Mouse (Mus musculus): ENCODE results near the gene Fbxl3. TPM values are rescaled to one million over a fixed set of nuclear protein-coding genes. Genes with fewer than 3 reads are reported as not detected.

Gene Fbxl3
- total and polyA plus RNA-seq, 3 experiments, result 12.0 to 101 (median 50.8) TPM

DNA sequence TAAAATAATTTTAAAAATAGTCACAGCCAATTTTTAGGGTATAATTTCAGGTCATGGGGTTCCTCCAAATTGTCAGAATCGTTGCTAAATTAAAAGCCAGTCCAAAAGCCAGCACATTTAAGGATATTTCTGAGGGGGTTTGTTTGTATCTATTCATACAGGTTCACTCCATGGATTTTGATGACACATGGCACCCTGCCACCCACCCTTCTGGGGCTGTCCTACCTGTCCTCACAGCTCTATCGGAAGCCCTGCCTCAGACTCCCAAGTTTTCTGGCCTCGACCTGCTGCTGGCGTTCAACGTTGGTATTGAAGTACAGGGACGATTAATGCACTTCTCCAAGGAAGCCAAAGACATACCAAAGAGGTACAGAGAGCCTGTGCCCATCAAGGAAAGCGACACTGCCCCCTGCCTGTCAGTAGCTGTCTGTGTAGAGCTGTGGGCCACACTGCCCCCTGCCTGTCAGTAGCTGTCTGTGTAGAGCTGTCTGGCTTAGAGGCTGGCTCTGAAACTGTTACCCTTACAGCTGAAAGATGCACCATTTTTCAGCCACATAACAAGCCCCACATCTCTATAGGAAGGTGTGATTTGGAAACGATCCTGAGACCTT lies 48.1 kb downstream of the Fbxl3 start:
- peak; percentile 21 for DNase-seq (ENCODE audit: low spot score)
- Histone ChIP-seq H3K27me3 (ENCODE audit: insufficient read depth, low read length) (peaks cover 2% of the 10 kb centered on the region; the same call in 1 of the 2 replicates), H3K4me1 (ENCODE audit: insufficient read depth, low read depth, low read length) (no peaks in the 10 kb centered on the region), H3K36me3 (replicated peaks) (no peaks in the 10 kb centered on the region), H3K4me3 (ENCODE audit: low read depth, low read length) (no peak overlapping the region), H3K9me3 (replicated peaks) (no peaks in the 10 kb centered on the region)
- ATAC-seq (ENCODE audit: extremely low read depth, insufficient number of reproducible peaks, low FRiP score, poor library complexity, severe bottlenecking), result peak; percentile 88
- TF ChIP-seq GATA2 (IDR thresholded peaks at IDR 0.05; ENCODE audit: borderline replicate concordance, low read depth, low read length) (no peak), CTCF (IDR thresholded peaks at IDR 0.05; ENCODE audit: low read depth, low read length) (peak; percentile 97)

GRCm38 (mm10) chr14:103048292-103049086 lies 50.9 kb downstream of the Fbxl3 start:
- no peaks in the 10 kb centered on the region for H3K36me3 ChIP-seq (replicated peaks)
- no peaks in the 10 kb centered on the region for H3K4me1 ChIP-seq (ENCODE audit: insufficient read depth, low read depth, low read length)
- no peak for TF ChIP-seq CTCF (IDR thresholded peaks at IDR 0.05; ENCODE audit: low read depth, low read length)
- no peak for TF ChIP-seq TAL1 (conservative IDR thresholded peaks at IDR 0.05; ENCODE audit: low read depth, low read length)
- no peak for TF ChIP-seq POLR2AphosphoS5 (IDR thresholded peaks at IDR 0.05; ENCODE audit: insufficient replicate concordance, low read depth, low read length)
- no peak for TF ChIP-seq GATA2 (IDR thresholded peaks at IDR 0.05; ENCODE audit: borderline replicate concordance, low read depth, low read length)
- TF ChIP-seq GATA1 (IDR thresholded peaks at IDR 0.05; ENCODE audit: borderline replicate concordance, low read length), result no peak
- ATAC-seq (ENCODE audit: extremely low read depth, insufficient number of reproducible peaks, low FRiP score, poor library complexity, severe bottlenecking) (no peak), DNase-seq (ENCODE audit: low spot score) (no peak)
- 0 out of 2 replicates have a peak, but pooled peaks cover 2% of the 10 kb centered on the region for H3K27me3 ChIP-seq (ENCODE audit: insufficient read depth, low read length)
- no peaks in the 10 kb centered on the region for H3K9me3 ChIP-seq (replicated peaks)
- no peak overlapping the region for H3K4me3 ChIP-seq (ENCODE audit: low read depth, low read length)

- ATAC-seq (ENCODE audit: extremely low read depth, insufficient number of reproducible peaks, low FRiP score, poor library complexity, severe bottlenecking) (no peak), DNase-seq (ENCODE audit: low spot score) (no peak)
- Histone ChIP-seq H3K27me3 (ENCODE audit: insufficient read depth, low read length) (0 out of 2 replicates have a peak, but pooled peaks cover 2% of the 10 kb centered on the region), H3K4me1 (ENCODE audit: insufficient read depth, low read depth, low read length) (no peaks in the 10 kb centered on the region), H3K36me3 (replicated peaks) (no peaks in the 10 kb centered on the region), H3K9me3 (replicated peaks) (no peaks in the 10 kb centered on the region), H3K4me3 (ENCODE audit: low read depth, low read length) (no peak within 1 kb of the TSS)
- no peak for TF ChIP-seq GATA2 (IDR thresholded peaks at IDR 0.05; ENCODE audit: borderline replicate concordance, low read depth, low read length)
- no peak for TF ChIP-seq GATA1 (IDR thresholded peaks at IDR 0.05; ENCODE audit: borderline replicate concordance, low read length)
- TF ChIP-seq CTCF (IDR thresholded peaks at IDR 0.05; ENCODE audit: low read depth, low read length), result no peak
- no peak for TF ChIP-seq POLR2AphosphoS5 (IDR thresholded peaks at IDR 0.05; ENCODE audit: insufficient replicate concordance, low read depth, low read length)
- no peak for TF ChIP-seq TAL1 (conservative IDR thresholded peaks at IDR 0.05; ENCODE audit: low read depth, low read length)
Measured at GRCm38 (mm10) chr14:103046677-103047076, 52.7 kb downstream of the Fbxl3 start, which contains the start of gene Acod1. Gene Acod1 (plus strand): TSS chr14:103046977.

DNA sequence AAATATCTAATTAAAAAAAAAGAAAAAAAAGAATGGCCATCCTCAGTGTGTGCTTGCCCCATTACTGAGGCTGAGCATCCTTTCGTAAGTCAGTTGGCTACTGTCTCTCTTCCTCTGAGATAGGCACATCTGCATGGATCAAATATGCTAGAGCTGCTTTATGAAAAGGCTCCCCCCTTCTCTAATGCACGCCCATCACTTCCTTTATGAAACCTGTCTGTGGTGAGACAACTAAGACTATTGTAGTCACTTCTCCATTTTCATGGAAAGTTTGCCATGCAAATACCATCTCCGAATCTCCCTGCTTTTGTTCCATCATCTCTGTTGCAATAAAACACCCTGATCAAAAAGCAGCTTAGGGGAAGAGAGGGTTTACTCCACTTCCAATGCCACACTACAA lies 62.4 kb downstream of the Fbxl3 start:
- ATAC-seq (ENCODE audit: extremely low read depth, insufficient number of reproducible peaks, low FRiP score, poor library complexity, severe bottlenecking) (no peak), DNase-seq (ENCODE audit: low spot score) (no peak)
- Histone ChIP-seq H3K4me3 (ENCODE audit: low read depth, low read length) (no peak overlapping the region), H3K4me1 (ENCODE audit: insufficient read depth, low read depth, low read length) (no peaks in the 10 kb centered on the region), H3K9me3 (replicated peaks) (no peaks in the 10 kb centered on the region), H3K27me3 (ENCODE audit: insufficient read depth, low read length) (no peaks in the 10 kb centered on the region), H3K36me3 (replicated peaks) (no peaks in the 10 kb centered on the region)
- no peak for TF ChIP-seq POLR2AphosphoS5 (IDR thresholded peaks at IDR 0.05; ENCODE audit: insufficient replicate concordance, low read depth, low read length)
- no peak for TF ChIP-seq GATA2 (IDR thresholded peaks at IDR 0.05; ENCODE audit: borderline replicate concordance, low read depth, low read length)
- TF ChIP-seq TAL1 (conservative IDR thresholded peaks at IDR 0.05; ENCODE audit: low read depth, low read length), result no peak
- no peak for TF ChIP-seq GATA1 (IDR thresholded peaks at IDR 0.05; ENCODE audit: borderline replicate concordance, low read length)
- no peak for TF ChIP-seq CTCF (IDR thresholded peaks at IDR 0.05; ENCODE audit: low read depth, low read length)

- TF ChIP-seq GATA2 (IDR thresholded peaks at IDR 0.05; ENCODE audit: borderline replicate concordance, low read depth, low read length), result no peak
- TF ChIP-seq CTCF (IDR thresholded peaks at IDR 0.05; ENCODE audit: low read depth, low read length), result no peak
- TF ChIP-seq TAL1 (conservative IDR thresholded peaks at IDR 0.05; ENCODE audit: low read depth, low read length), result no peak
- TF ChIP-seq POLR2AphosphoS5 (IDR thresholded peaks at IDR 0.05; ENCODE audit: insufficient replicate concordance, low read depth, low read length), result no peak
- no peak for TF ChIP-seq GATA1 (IDR thresholded peaks at IDR 0.05; ENCODE audit: borderline replicate concordance, low read length)
- no peaks in the 10 kb centered on the region for H3K27me3 ChIP-seq (ENCODE audit: insufficient read depth, low read length)
- DNase-seq (ENCODE audit: low spot score) (no peak), ATAC-seq (ENCODE audit: extremely low read depth, insufficient number of reproducible peaks, low FRiP score, poor library complexity, severe bottlenecking) (no peak)
- H3K9me3 ChIP-seq (replicated peaks), result no peaks in the 10 kb centered on the region
- no peaks in the 10 kb centered on the region for H3K4me1 ChIP-seq (ENCODE audit: insufficient read depth, low read depth, low read length)
- no peak overlapping the region for H3K4me3 ChIP-seq (ENCODE audit: low read depth, low read length)
- no peaks in the 10 kb centered on the region for H3K36me3 ChIP-seq (replicated peaks)
Measured at GRCm38 (mm10) chr14:103034076-103034475, 65.3 kb downstream of the Fbxl3 start.

DNA sequence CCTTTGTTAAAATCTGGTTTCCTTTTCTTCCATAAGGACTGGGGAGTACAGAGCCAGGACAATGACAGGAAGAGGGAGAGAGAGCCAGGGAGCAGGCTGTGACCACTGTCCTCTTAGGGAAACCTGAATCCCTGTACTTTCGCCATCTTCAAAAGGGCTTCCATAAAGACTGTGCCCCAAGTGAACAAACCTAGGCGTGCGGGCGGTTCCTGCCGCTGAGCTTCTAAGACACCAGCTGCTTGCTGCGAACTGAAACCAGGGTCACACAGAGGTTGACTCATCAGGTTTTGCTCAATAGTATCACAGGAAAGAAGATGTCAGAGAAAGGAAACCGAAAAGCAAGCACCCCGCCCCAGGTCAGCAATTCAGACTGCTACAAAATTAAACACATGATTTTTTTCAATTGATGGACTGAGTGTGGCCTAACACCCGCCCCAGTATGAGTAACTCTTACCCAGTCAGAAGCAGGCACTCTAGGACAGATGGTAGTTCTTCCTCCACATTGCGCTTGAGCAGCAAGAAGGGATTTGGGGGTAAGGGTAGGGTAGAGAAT lies 66.0 kb downstream of the Fbxl3 start:
- H3K36me3 ChIP-seq (replicated peaks), result no peaks in the 10 kb centered on the region
- DNase-seq (ENCODE audit: low spot score) (no peak), ATAC-seq (ENCODE audit: extremely low read depth, insufficient number of reproducible peaks, low FRiP score, poor library complexity, severe bottlenecking) (no peak)
- TF ChIP-seq POLR2AphosphoS5 (IDR thresholded peaks at IDR 0.05; ENCODE audit: insufficient replicate concordance, low read depth, low read length) (no peak), CTCF (IDR thresholded peaks at IDR 0.05; ENCODE audit: low read depth, low read length) (no peak), GATA1 (IDR thresholded peaks at IDR 0.05; ENCODE audit: borderline replicate concordance, low read length) (no peak), TAL1 (conservative IDR thresholded peaks at IDR 0.05; ENCODE audit: low read depth, low read length) (no peak), GATA2 (IDR thresholded peaks at IDR 0.05; ENCODE audit: borderline replicate concordance, low read depth, low read length) (no peak)
- no peaks in the 10 kb centered on the region for H3K9me3 ChIP-seq (replicated peaks)
- no peaks in the 10 kb centered on the region for H3K4me1 ChIP-seq (ENCODE audit: insufficient read depth, low read depth, low read length)
- no peaks in the 10 kb centered on the region for H3K27me3 ChIP-seq (ENCODE audit: insufficient read depth, low read length)
- H3K4me3 ChIP-seq (ENCODE audit: low read depth, low read length), result no peak overlapping the region

Other genes starting within 250 kb of the Fbxl3 start
- 2.0 TPM in 1 of 2 replicates, not detected in the other for gene Kctd12, start 116.9 kb downstream of the Fbxl3 start, total RNA-seq (2014; fragmentation: Nextera tagmentation)
- gene Kctd12, start 116.9 kb downstream of the Fbxl3 start, total RNA-seq (2017), result under 0.01 and 0.05 TPM in 2 replicates
- 0.01 TPM in 1 of 2 replicates, not detected in the other for gene Kctd12, start 116.9 kb downstream of the Fbxl3 start, polyA plus RNA-seq (2012)
- gene Acod1, start 52.6 kb downstream of the Fbxl3 start, total RNA-seq (2014; fragmentation: Nextera tagmentation), result not detected in 2 replicates
- gene Acod1, start 52.6 kb downstream of the Fbxl3 start, total RNA-seq (2017), result 0.35 and 0.38 TPM in 2 replicates
- not detected in 2 replicates for gene Acod1, start 52.6 kb downstream of the Fbxl3 start, polyA plus RNA-seq (2012)
- 49.4 and 56.6 TPM in 2 replicates for gene Cln5, start 29.4 kb downstream of the Fbxl3 start, total RNA-seq (2014; fragmentation: Nextera tagmentation)
- 51.8 and 63.8 TPM in 2 replicates for gene Cln5, start 29.4 kb downstream of the Fbxl3 start, total RNA-seq (2017)
- gene Cln5, start 29.4 kb downstream of the Fbxl3 start, polyA plus RNA-seq (2012), result 7.6 and 8.8 TPM in 2 replicates
- 133 and 139 TPM in 2 replicates for gene Mycbp2, start 247.2 kb upstream of the Fbxl3 start, total RNA-seq (2014; fragmentation: Nextera tagmentation)
- gene Mycbp2, start 247.2 kb upstream of the Fbxl3 start, total RNA-seq (2017), result 40.3 and 46.1 TPM in 2 replicates
- 10.9 and 14.8 TPM in 2 replicates for gene Mycbp2, start 247.2 kb upstream of the Fbxl3 start, polyA plus RNA-seq (2012)

Measured in G1E (cell line).